ENCODE assay signal across 27 mouse cellular contexts in genomic region chr5:41554312-41554711, GRCm38 (mm10).
"Had no signal": no experiment of that assay in that cellular context is flagged by ENCODE, and none has a peak within 500 bp of the region (broad histone marks: within the 10 kb centered on the region; RNA-seq: fewer than 3 reads in every experiment).

No protein-coding gene starts in this region.

- H3K9ac ChIP-seq: embryonic facial prominence, embryonic 12.5 days; embryonic facial prominence, embryonic 13.5 days; embryonic facial prominence, embryonic 15.5 days; forebrain, embryonic 12.5 days; forebrain, embryonic 13.5 days; forebrain, embryonic 15.5 days; forebrain, postnatal 0 days had no signal

- H3K4me3 ChIP-seq: embryonic facial prominence, embryonic 10.5 days; embryonic facial prominence, embryonic 12.5 days; embryonic facial prominence, embryonic 13.5 days; embryonic facial prominence, embryonic 15.5 days; erythroblast, embryonic 14.5 days; forebrain, embryonic 10.5 days; forebrain, embryonic 12.5 days; forebrain, embryonic 13.5 days; forebrain, embryonic 15.5 days; gastrocnemius, adult 2 months; heart, adult 2 months; heart, embryonic 10.5 days had no signal

- H3K4me2 ChIP-seq: embryonic facial prominence, embryonic 12.5 days; embryonic facial prominence, embryonic 13.5 days; embryonic facial prominence, embryonic 15.5 days; forebrain, embryonic 12.5 days; forebrain, embryonic 13.5 days; forebrain, embryonic 15.5 days had no signal

- ATAC-seq: forebrain, embryonic 13.5 days; forebrain, embryonic 14.5 days; forebrain, embryonic 15.5 days; forebrain, embryonic 16.5 days; forebrain, postnatal 0 days had no signal

- H3K4me1 ChIP-seq: embryonic facial prominence, embryonic 10.5 days; embryonic facial prominence, embryonic 12.5 days; embryonic facial prominence, embryonic 15.5 days; forebrain, embryonic 10.5 days; forebrain, embryonic 12.5 days; forebrain, embryonic 13.5 days; heart, embryonic 10.5 days had no signal

- H3K27me3 ChIP-seq: embryonic facial prominence, embryonic 12.5 days; embryonic facial prominence, embryonic 13.5 days; embryonic facial prominence, embryonic 15.5 days; forebrain, embryonic 12.5 days; forebrain, embryonic 13.5 days; forebrain, embryonic 15.5 days had no signal

- DNase-seq: cerebellum, adult 9-11 months; cerebellum, postnatal 10 days; cerebellum, postnatal 14 days; cerebellum, postnatal 25 days; cerebellum, postnatal 36 days; embryo, embryonic 11 days; forebrain, postnatal 0 days; gastrocnemius, adult 2 months; gastrocnemius, postnatal 10 days; gastrocnemius, postnatal 14 days; gastrocnemius, postnatal 25 days; gastrocnemius, postnatal 36 days; heart, adult 11 months; heart, adult 18-20 months; heart, adult 2 months had no signal

- H3K9me3 ChIP-seq: embryonic facial prominence, embryonic 10.5 days; embryonic facial prominence, embryonic 12.5 days; embryonic facial prominence, embryonic 13.5 days; embryonic facial prominence, embryonic 15.5 days; forebrain, embryonic 10.5 days; forebrain, embryonic 12.5 days; forebrain, embryonic 13.5 days; forebrain, embryonic 15.5 days; heart, embryonic 10.5 days had no signal

- H3K27ac ChIP-seq: embryonic facial prominence, embryonic 10.5 days; embryonic facial prominence, embryonic 12.5 days; embryonic facial prominence, embryonic 13.5 days; embryonic facial prominence, embryonic 15.5 days; forebrain, embryonic 10.5 days; forebrain, embryonic 12.5 days; forebrain, embryonic 13.5 days; forebrain, embryonic 15.5 days; gastrocnemius, adult 2 months; heart, adult 2 months; heart, embryonic 10.5 days had no signal

- H3K36me3 ChIP-seq: embryonic facial prominence, embryonic 10.5 days; embryonic facial prominence, embryonic 12.5 days; embryonic facial prominence, embryonic 13.5 days; embryonic facial prominence, embryonic 15.5 days; forebrain, embryonic 10.5 days; forebrain, embryonic 12.5 days; forebrain, embryonic 15.5 days; heart, embryonic 10.5 days had no signal
